Mouse (Mus musculus) adrenal gland, postnatal 0 days (tissue): ENCODE measurements around the gene Csnk1e. TPM values are rescaled to one million over a fixed set of nuclear protein-coding genes. Genes with fewer than 3 reads are reported as not detected.

ENCODE experiments used
- microRNA-seq: library from miRNA; unstranded; fragments of <30 nt; microRNA quantifications from one replicate; pipeline ENCODE4, GENCODE M21; 2016; ENCODE audit warnings: borderline replicate concordance; ENCODE audit not compliant: insufficient number of aligned reads
- polyA plus RNA-seq: library from polyadenylated mRNA; unstranded; fragments of >200 nt; fragmentation: Nextera tagmentation; extraction: Ambion mirVana; gene quantifications from 2 replicates; pipeline ENCODE4 v1.2.1, GENCODE M21; 2015

Gene Csnk1e
- polyA plus RNA-seq: 63.6 and 70.1 TPM in 2 replicates

GRCm38 (mm10) chr15:79455106-79455810 lies at the start of gene Csnk1e:
TSS of gene Csnk1e (minus strand) at chr15:79455566.

GRCm38 (mm10) chr15:79504707-79505452 lies 49.5 kb upstream of the Csnk1e start, which contains the start of gene Kcnj4:
TSS of gene Kcnj4 (minus strand) at chr15:79505241.

GRCm38 (mm10) chr15:79402836-79403762 lies 52.3 kb downstream of the Csnk1e start, which contains the start of gene Tmem184b:
TSS of gene Tmem184b (minus strand) at chr15:79403569.

Small RNA genes lying within 50 kb of the gene (microRNA-seq; reads per million reads assigned to microRNA genes)
- gene Gm44302: not detected
- 1.8 reads per million for gene Mir1943

Other genes with a start within 250 kb of the Csnk1e start
- 18.3 and 20.7 TPM in 2 replicates for gene Pick1, start 226.4 kb downstream of the Csnk1e start, polyA plus RNA-seq
- 0.18 and 0.32 TPM in 2 replicates for gene Gm49486, start 226.2 kb downstream of the Csnk1e start, polyA plus RNA-seq
- gene Slc16a8, start 200.8 kb downstream of the Csnk1e start, polyA plus RNA-seq: 0.07 and 0.30 TPM in 2 replicates
- gene Baiap2l2, start 170.0 kb downstream of the Csnk1e start, polyA plus RNA-seq: 2.4 and 2.7 TPM in 2 replicates
- 10.9 and 15.7 TPM in 2 replicates for gene Pla2g6, start 127.2 kb downstream of the Csnk1e start, polyA plus RNA-seq
- 3.2 and 3.6 TPM in 2 replicates for gene Maff, start 108.9 kb downstream of the Csnk1e start, polyA plus RNA-seq
- gene Tmem184b, start 52.0 kb downstream of the Csnk1e start, polyA plus RNA-seq: 27.6 and 35.4 TPM in 2 replicates
- gene Kcnj4, start 49.7 kb upstream of the Csnk1e start, polyA plus RNA-seq: 0.06 and 0.19 TPM in 2 replicates
- gene Kdelr3, start 60.8 kb upstream of the Csnk1e start, polyA plus RNA-seq: 42.8 and 60.4 TPM in 2 replicates
- gene Ddx17, start 91.2 kb upstream of the Csnk1e start, polyA plus RNA-seq: 19.9 and 25.0 TPM in 2 replicates
- gene Dmc1, start 149.5 kb upstream of the Csnk1e start, polyA plus RNA-seq: 2.4 and 6.4 TPM in 2 replicates
- gene Fam227a, start 203.4 kb upstream of the Csnk1e start, polyA plus RNA-seq: 1.2 TPM in 2 replicates
- gene Cby1, start 203.6 kb upstream of the Csnk1e start, polyA plus RNA-seq: 45.7 and 49.4 TPM in 2 replicates
- gene Tomm22, start 215.3 kb upstream of the Csnk1e start, polyA plus RNA-seq: 206 and 230 TPM in 2 replicates
- gene Josd1, start 232.4 kb upstream of the Csnk1e start, polyA plus RNA-seq: 14.7 and 14.8 TPM in 2 replicates
- 11.3 and 13.0 TPM in 2 replicates for gene Gtpbp1, start 235.3 kb upstream of the Csnk1e start, polyA plus RNA-seq